Mouse (Mus musculus): Measurements from ENCODE around the gene A530016L24Rik. TPM values are rescaled to one million over a fixed set of nuclear protein-coding genes. Genes with fewer than 3 reads are reported as not detected.

A530016L24Rik gene
- total RNA-seq, 2 experiments from 2014 or later = 25.0 to 131 TPM

DNA sequence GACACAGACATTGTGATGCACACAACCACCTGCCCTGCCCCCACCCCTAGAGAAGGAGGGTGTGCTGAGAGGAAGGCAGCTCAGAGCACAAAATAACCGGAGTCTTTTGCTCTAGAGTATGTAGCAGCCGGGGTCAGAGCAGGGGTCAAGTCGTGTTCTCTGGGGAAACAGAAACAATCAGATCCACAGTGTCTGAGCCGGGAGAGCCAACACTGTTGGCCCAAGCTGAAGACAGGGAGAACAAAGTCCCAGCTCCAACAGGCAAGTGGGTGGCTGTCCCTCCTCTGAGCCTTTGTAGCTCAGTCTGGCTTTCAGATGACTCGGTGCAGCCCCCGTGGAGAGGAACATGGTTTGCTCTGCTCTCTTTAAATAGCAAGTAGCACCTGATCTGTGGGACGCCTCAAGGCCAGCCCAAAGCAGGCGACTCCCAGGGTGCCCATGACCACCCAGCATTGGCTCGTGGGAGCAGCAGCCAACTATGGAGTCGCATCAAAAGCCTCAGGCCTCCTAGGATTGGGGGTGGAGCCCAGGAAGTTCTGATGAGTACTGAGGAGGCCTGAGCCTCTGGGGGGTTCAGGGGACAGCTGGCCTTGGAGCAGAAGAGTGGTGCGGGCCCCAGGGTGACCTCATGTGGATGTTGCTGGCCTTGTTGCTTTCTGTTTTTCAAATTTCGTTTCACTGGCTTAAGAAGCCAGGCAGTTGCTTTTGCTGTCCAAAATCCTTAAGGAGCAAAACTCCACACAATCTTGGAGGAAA, 55.9 kb downstream of the A530016L24Rik start:
- DNase-seq (ENCODE audit: low spot score in 2 of 2) = no peak

DNA sequence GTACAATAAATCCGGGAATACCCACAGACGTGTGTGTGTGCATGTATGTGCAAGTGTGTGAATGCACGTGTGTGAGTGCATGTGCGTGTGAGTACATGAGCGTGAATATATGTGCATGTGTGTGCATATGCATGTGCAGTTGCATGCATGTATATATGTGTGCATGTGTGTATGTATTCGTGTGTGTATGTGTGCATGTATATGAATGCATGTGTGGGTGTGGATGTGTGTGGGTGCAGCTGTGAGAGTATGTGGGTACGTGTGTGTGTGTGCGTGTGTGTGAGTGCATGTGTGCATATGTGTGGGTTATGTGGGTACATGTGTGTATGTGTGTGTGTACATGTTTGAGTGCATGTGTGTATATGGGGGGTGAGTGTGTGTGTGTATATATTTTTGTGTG, 56.9 kb downstream of the A530016L24Rik start:
- no peak for DNase-seq (ENCODE audit: low spot score in 2 of 2)

DNA sequence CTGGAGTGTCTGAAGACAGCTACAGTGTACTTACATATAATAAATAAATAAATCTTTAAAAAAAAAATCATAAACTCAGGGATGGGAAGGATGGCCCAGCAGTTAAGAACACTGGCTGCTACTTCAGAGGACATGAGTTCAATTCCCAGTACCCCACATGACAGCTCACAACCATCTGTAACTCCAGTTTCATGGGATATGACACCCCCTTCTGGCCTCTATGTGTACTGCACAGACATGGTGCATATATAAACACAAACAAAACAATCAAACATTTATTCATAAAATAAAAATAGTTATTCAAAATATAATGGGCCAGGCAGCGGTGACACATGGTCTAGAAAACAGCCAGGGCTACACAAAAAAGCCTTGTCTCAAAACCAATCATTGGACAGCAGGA, 60.0 kb downstream of the A530016L24Rik start:
- no peak for DNase-seq (ENCODE audit: low spot score in 2 of 2)

Other genes starting within 250 kb of the A530016L24Rik start
- 1 to 10 TPM; 6.5 to 8.5 TPM for gene Tmem179, start 27.3 kb downstream of the A530016L24Rik start, total RNA-seq (2021)
- gene Inf2, start 99.3 kb downstream of the A530016L24Rik start, total RNA-seq (2021) = 10 to 100 TPM; 25.2 to 29.7 TPM
- gene Adssl1, start 130.6 kb downstream of the A530016L24Rik start, total RNA-seq (2021) = 10 to 100 TPM; 17.1 to 31.3 TPM
- 10 to 100 TPM; 36.6 to 43.6 TPM for gene Siva1, start 155.2 kb downstream of the A530016L24Rik start, total RNA-seq (2021)
- 100 to 1,000 TPM; 184 to 355 TPM for gene Akt1, start 185.4 kb downstream of the A530016L24Rik start, total RNA-seq (2021)
- 1 to 10 TPM; 4.5 to 6.9 TPM for gene Zbtb42, start 189.4 kb downstream of the A530016L24Rik start, total RNA-seq (2021)
- gene Cep170b, start 231.0 kb downstream of the A530016L24Rik start, total RNA-seq (2021) = 10 to 100 TPM; 36.4 to 48.5 TPM